Mouse (Mus musculus) hindbrain, embryonic 12.5 days (tissue): ENCODE measurements around the gene Hmgcll1. TPM values are rescaled to one million over a fixed set of nuclear protein-coding genes. Genes with fewer than 3 reads are reported as not detected.

Source experiments
- ATAC-seq: fragments of 200-750 bp; cut with Nextera tagmentation; 2 replicates; pipeline ENCODE4 v1.8.0; 2017; ENCODE audit warnings: moderate TSS enrichment; ENCODE audit not compliant: low FRiP score
- H3K27ac ChIP-seq: fragments of 300-500 bp; sonication (generic); 2 replicates; pipeline ENCODE4 v1.5.1; 2016; ENCODE audit warnings: mild to moderate bottlenecking
- H3K27me3 ChIP-seq: fragments of 300-500 bp; sonication (generic); 2 replicates; pipeline ENCODE4 v1.6.1; 2016; ENCODE audit warnings: mild to moderate bottlenecking
- H3K36me3 ChIP-seq: fragments of 300-500 bp; sonication (generic); 2 replicates; pipeline ENCODE4 v1.6.1; 2016; ENCODE audit warnings: mild to moderate bottlenecking
- H3K4me1 ChIP-seq: fragments of 300-500 bp; sonication (generic); 2 replicates; pipeline ENCODE4 v1.6.1; 2016
- H3K4me2 ChIP-seq: fragments of 300-500 bp; sonication (generic); replicated peaks from 2 replicates; pipeline ENCODE4 v1.6.1; 2016; ENCODE audit warnings: mild to moderate bottlenecking
- H3K4me3 ChIP-seq: fragments of 300-500 bp; sonication (generic); 2 replicates; pipeline ENCODE4 v1.5.1; 2016; ENCODE audit warnings: mild to moderate bottlenecking
- H3K9ac ChIP-seq: fragments of 300-500 bp; sonication (generic); 2 replicates; pipeline ENCODE4 v1.6.1; 2016; ENCODE audit warnings: mild to moderate bottlenecking, moderate library complexity
- H3K9me3 ChIP-seq: fragments of 300-500 bp; sonication (generic); replicated peaks from 2 replicates; pipeline ENCODE4 v1.6.1; 2016; ENCODE audit warnings: mild to moderate bottlenecking
- WGBS: fragments of 180-500 bp; shearing (Covaris S2); methylation state at CpG from one replicate; pipeline ENCODE4 v1.1.7; 2016; 5-methylcytosine and 5-hydroxymethylcytosine counted together
- polyA plus RNA-seq: library from polyadenylated mRNA; unstranded; fragments of >200 nt; fragmentation: Nextera tagmentation; extraction: Ambion mirVana; gene quantifications from 2 replicates; pipeline ENCODE4 v1.2.1, GENCODE M21; 2016

Gene Hmgcll1
- polyA plus RNA-seq, 1 experiment from 2014 or later, result 17.2 TPM

- H3K36me3 ChIP-seq, result no peaks in the 10 kb centered on the region
- no peak overlapping the region for H3K9ac ChIP-seq
- WGBS, result 92% methylated on average over 10 of the region's 10 CpGs
- no peak for ATAC-seq
- no peak overlapping the region for H3K4me3 ChIP-seq
- H3K9me3 ChIP-seq, result no peaks in the 10 kb centered on the region
- no peak overlapping the region for H3K4me2 ChIP-seq
- H3K27me3 ChIP-seq, result no peaks in the 10 kb centered on the region
- H3K27ac ChIP-seq, result no peak overlapping the region
- H3K4me1 ChIP-seq, result peaks cover 9% of the 10 kb centered on the region; the same call in 1 of the 2 replicates
These were observed 1.9 kb downstream of the Hmgcll1 start for GRCm38 (mm10) chr9:76016506-76016905.

- H3K4me3 ChIP-seq, result no peak overlapping the region
- H3K27me3 ChIP-seq, result no peaks in the 10 kb centered on the region
- 53% methylated on average over 5 of the region's 5 CpGs for WGBS
- no peak overlapping the region for H3K27ac ChIP-seq
- H3K36me3 ChIP-seq, result no peaks in the 10 kb centered on the region
- no peaks in the 10 kb centered on the region for H3K4me1 ChIP-seq
- no peak overlapping the region for H3K9ac ChIP-seq
- no peak for ATAC-seq
- no peaks in the 10 kb centered on the region for H3K9me3 ChIP-seq
- H3K4me2 ChIP-seq, result no peak overlapping the region
These were observed 8.9 kb downstream of the Hmgcll1 start for GRCm38 (mm10) chr9:76023551-76023973.

GRCm38 (mm10) chr9:76024277-76025246 is 9.9 kb downstream of the Hmgcll1 start:
- Histone ChIP-seq H3K27me3 (no peaks in the 10 kb centered on the region), H3K4me3 (no peak overlapping the region), H3K4me2 (no peak overlapping the region), H3K9me3 (no peaks in the 10 kb centered on the region), H3K36me3 (no peaks in the 10 kb centered on the region), H3K9ac (no peak overlapping the region), H3K4me1 (no peaks in the 10 kb centered on the region), H3K27ac (no peak overlapping the region)
- no peak for ATAC-seq
- WGBS, result 42% methylated on average over 5 of the region's 5 CpGs

- Histone ChIP-seq H3K27me3 (no peaks in the 10 kb centered on the region), H3K27ac (no peak overlapping the region), H3K4me3 (no peak overlapping the region), H3K4me2 (no peak overlapping the region), H3K4me1 (no peaks in the 10 kb centered on the region), H3K36me3 (no peaks in the 10 kb centered on the region), H3K9ac (no peak overlapping the region), H3K9me3 (no peaks in the 10 kb centered on the region)
- ATAC-seq, result no peak
- WGBS, result 84% methylated on average over 16 of the region's 16 CpGs
These were observed 15.0 kb downstream of the Hmgcll1 start for GRCm38 (mm10) chr9:76029471-76030199.

- H3K4me2 ChIP-seq, result no peak overlapping the region
- H3K4me1 ChIP-seq, result peaks cover 7% of the 10 kb centered on the region
- H3K9me3 ChIP-seq, result no peaks in the 10 kb centered on the region
- H3K27me3 ChIP-seq, result no peaks in the 10 kb centered on the region
- H3K9ac ChIP-seq, result no peak overlapping the region
- 85% methylated on average over 7 of the region's 7 CpGs for WGBS
- H3K4me3 ChIP-seq, result no peak overlapping the region
- no peak for ATAC-seq
- H3K36me3 ChIP-seq, result no peaks in the 10 kb centered on the region
- H3K27ac ChIP-seq, result no peak overlapping the region
These were observed 20.4 kb downstream of the Hmgcll1 start for GRCm38 (mm10) chr9:76035058-76035457.

- Histone ChIP-seq H3K36me3 (no peaks in the 10 kb centered on the region), H3K27me3 (no peaks in the 10 kb centered on the region), H3K27ac (no peak overlapping the region), H3K4me3 (no peak overlapping the region), H3K4me2 (no peak overlapping the region), H3K9me3 (no peaks in the 10 kb centered on the region), H3K9ac (no peak overlapping the region), H3K4me1 (peaks cover 10% of the 10 kb centered on the region)
- WGBS, result 63% methylated on average over 9 of the region's 9 CpGs
- ATAC-seq, result no peak
These were observed 23.9 kb downstream of the Hmgcll1 start for GRCm38 (mm10) chr9:76038327-76039103.

GRCm38 (mm10) chr9:76039711-76040110 is 25.1 kb downstream of the Hmgcll1 start:
- Histone ChIP-seq H3K27ac (no peak overlapping the region), H3K4me2 (no peak overlapping the region), H3K9me3 (no peaks in the 10 kb centered on the region), H3K4me3 (no peak overlapping the region), H3K4me1 (peaks cover 10% of the 10 kb centered on the region), H3K36me3 (no peaks in the 10 kb centered on the region), H3K27me3 (no peaks in the 10 kb centered on the region), H3K9ac (no peak overlapping the region)
- 87% methylated on average over 5 of the region's 5 CpGs for WGBS
- no peak for ATAC-seq

- Histone ChIP-seq H3K9ac (no peak overlapping the region), H3K4me3 (no peak overlapping the region), H3K27ac (no peak overlapping the region), H3K4me2 (no peak overlapping the region), H3K4me1 (peaks cover 8% of the 10 kb centered on the region), H3K9me3 (no peaks in the 10 kb centered on the region), H3K27me3 (no peaks in the 10 kb centered on the region), H3K36me3 (no peaks in the 10 kb centered on the region)
- 67% methylated on average over 5 of the region's 5 CpGs for WGBS
- no peak for ATAC-seq
These were observed 28.7 kb downstream of the Hmgcll1 start for GRCm38 (mm10) chr9:76043341-76043740.

- Histone ChIP-seq H3K4me3 (no peak overlapping the region), H3K9me3 (no peaks in the 10 kb centered on the region), H3K27ac (no peak overlapping the region), H3K27me3 (no peaks in the 10 kb centered on the region), H3K4me1 (no peaks in the 10 kb centered on the region), H3K9ac (no peak overlapping the region), H3K4me2 (no peak overlapping the region), H3K36me3 (no peaks in the 10 kb centered on the region)
- 73% methylated on average over 3 of the region's 3 CpGs for whole genome bisulfite sequencing
- no peak for ATAC-seq
These were observed 46.3 kb downstream of the Hmgcll1 start for GRCm38 (mm10) chr9:76060935-76061334.

- Histone ChIP-seq H3K4me3 (no peak overlapping the region), H3K4me2 (no peak overlapping the region), H3K9ac (no peak overlapping the region), H3K36me3 (no peaks in the 10 kb centered on the region), H3K27me3 (no peaks in the 10 kb centered on the region), H3K9me3 (no peaks in the 10 kb centered on the region), H3K4me1 (no peaks in the 10 kb centered on the region), H3K27ac (no peak overlapping the region)
- 71% methylated on average over 4 of the region's 4 CpGs for WGBS
- ATAC-seq, result no peak
These were observed 46.8 kb downstream of the Hmgcll1 start for GRCm38 (mm10) chr9:76061492-76061891.

- H3K9me3 ChIP-seq, result no peaks in the 10 kb centered on the region
- H3K36me3 ChIP-seq, result no peaks in the 10 kb centered on the region
- no peak overlapping the region for H3K4me3 ChIP-seq
- no peaks in the 10 kb centered on the region for H3K4me1 ChIP-seq
- no peaks in the 10 kb centered on the region for H3K27me3 ChIP-seq
- ATAC-seq, result no peak
- no peak overlapping the region for H3K9ac ChIP-seq
- no peak overlapping the region for H3K4me2 ChIP-seq
- H3K27ac ChIP-seq, result no peak overlapping the region
- 64% methylated on average over 2 of the region's 2 CpGs for WGBS
These were observed 49.5 kb downstream of the Hmgcll1 start for GRCm38 (mm10) chr9:76064164-76064563.

- Histone ChIP-seq H3K9me3 (no peaks in the 10 kb centered on the region), H3K27me3 (no peaks in the 10 kb centered on the region), H3K4me1 (no peaks in the 10 kb centered on the region), H3K4me2 (no peak overlapping the region), H3K4me3 (no peak overlapping the region), H3K36me3 (no peaks in the 10 kb centered on the region), H3K9ac (no peak overlapping the region), H3K27ac (no peak overlapping the region)
- WGBS, result 83% methylated on average over 2 of the region's 2 CpGs
- no peak for ATAC-seq
These were observed 76.9 kb downstream of the Hmgcll1 start for GRCm38 (mm10) chr9:76091561-76091960.
